ENCODE assay signal across 9 mouse cellular contexts in genomic region chr2:91987542-91987941, GRCm38 (mm10). TPM values are rescaled to one million over a fixed set of nuclear protein-coding genes. Genes with fewer than 3 reads are reported as not detected.
DNase-seq lines count a peak whose midpoint lies in the region; ATAC-seq and TF ChIP-seq lines count a peak whose summit lies in the region.
"Had no signal": no experiment of that assay in that cellular context is flagged by ENCODE, and none has a peak within 500 bp of the region (broad histone marks: within the 10 kb centered on the region; RNA-seq: fewer than 3 reads in every experiment).

No protein-coding gene starts in this region.

- no peak for TF ChIP-seq POLR2A in kidney, adult 2 months (IDR thresholded peaks at IDR 0.05; ENCODE audit: low read depth, low read length)
- no peak for TF ChIP-seq POLR2A in liver, adult 2 months (IDR thresholded peaks at IDR 0.05; ENCODE audit: extremely low read depth, insufficient read depth, low read length)
- TF ChIP-seq POLR2A in testis, adult 2 months (IDR thresholded peaks at IDR 0.05; ENCODE audit: control insufficient read depth, low read depth, low read length), result no peak

- 5% methylated on average over 3 of the region's 3 CpGs for WGBS in kidney, adult 2 months
- WGBS in liver, adult 2 months, result 4% methylated on average over 3 of the region's 3 CpGs
- 3% methylated on average over 3 of the region's 3 CpGs for WGBS in neural tube, embryonic 12.5 days

- H3K4me2 ChIP-seq in neural tube, embryonic 12.5 days (replicated peaks), result no peak overlapping the region

- H3K9me3 ChIP-seq in neural tube, embryonic 12.5 days, result no peaks in the 10 kb centered on the region

- H3K36me3 ChIP-seq in kidney, adult 2 months (ENCODE audit: control insufficient read depth, insufficient read depth, low read length), result no peaks in the 10 kb centered on the region
- H3K36me3 ChIP-seq in liver, adult 2 months (ENCODE audit: control insufficient read depth, insufficient read depth, low read length), result no peaks in the 10 kb centered on the region
- H3K36me3 ChIP-seq in neural tube, embryonic 12.5 days, result no peaks in the 10 kb centered on the region
- no peaks in the 10 kb centered on the region for H3K36me3 ChIP-seq in testis, adult 2 months (ENCODE audit: control insufficient read depth, insufficient read depth, low read length)

- peak; percentile 89 for TF ChIP-seq CTCF in kidney, adult 2 months (conservative IDR thresholded peaks at IDR 0.05; ENCODE audit: insufficient read depth, insufficient read length, low read depth, low read length)
- TF ChIP-seq CTCF in liver, adult 2 months (IDR thresholded peaks at IDR 0.05; ENCODE audit: low read depth, low read length), result peak; percentile 72
- peak; percentile 82; the same call in 1 of the 2 replicates for TF ChIP-seq CTCF in testis, adult 2 months (IDR thresholded peaks at IDR 0.05; ENCODE audit: control insufficient read depth, insufficient read depth, insufficient replicate concordance, low read depth, low read length)

- DNase-seq in 3T3-L1 (ENCODE audit: low read depth, low spot score) (peak; percentile 94), R1 (ENCODE audit: low read depth, low spot score) (peak; percentile 92)
- peak; percentile 95 to 98 for DNase-seq in cerebellum, postnatal 10 days
- DNase-seq in gastrocnemius, adult 18-20 months (ENCODE audit: low spot score), result peak; percentile 85
- peak; percentile 92 for DNase-seq in kidney, adult 2 months
- peak; percentile 58 for DNase-seq in liver, adult 2 months (ENCODE audit: extremely low read depth, low read depth, low spot score)

- ATAC-seq in neural tube, embryonic 12.5 days (ENCODE audit: low FRiP score, low read depth), result 0 out of 2 replicates have a peak, but pooled peaks have one; percentile 2

- H3K4me3 ChIP-seq in kidney, adult 2 months (ENCODE audit: insufficient read depth, low read depth, low read length), result no peak overlapping the region
- H3K4me3 ChIP-seq in liver, adult 2 months (ENCODE audit: insufficient read depth, low read depth, low read length), result no peak overlapping the region
- H3K4me3 ChIP-seq in neural tube, embryonic 12.5 days, result no peak overlapping the region
- H3K4me3 ChIP-seq in testis, adult 2 months (ENCODE audit: control insufficient read depth, low read depth, low read length), result no peak overlapping the region
- H3K4me3 ChIP-seq: erythroblast, embryonic 14.5 days had no signal

- H3K27ac ChIP-seq in kidney, adult 2 months (ENCODE audit: insufficient read depth, low read depth, low read length), result no peak overlapping the region
- H3K27ac ChIP-seq in liver, adult 2 months (replicated peaks; ENCODE audit: insufficient read depth, low read depth, low read length), result no peak overlapping the region
- no peak overlapping the region for H3K27ac ChIP-seq in neural tube, embryonic 12.5 days
- H3K27ac ChIP-seq in testis, adult 2 months (ENCODE audit: control insufficient read depth, insufficient read depth, low read depth, low read length), result no peak overlapping the region

- H3K79me2 ChIP-seq in liver, adult 2 months (ENCODE audit: control insufficient read depth, insufficient read depth, low read length), result no peaks in the 10 kb centered on the region

- H3K27me3 ChIP-seq in kidney, adult 2 months (replicated peaks; ENCODE audit: control insufficient read depth, insufficient read depth, low read length), result no peaks in the 10 kb centered on the region
- H3K27me3 ChIP-seq in liver, adult 2 months (ENCODE audit: control insufficient read depth, insufficient read depth, low read length), result no peaks in the 10 kb centered on the region
- no peaks in the 10 kb centered on the region for H3K27me3 ChIP-seq in neural tube, embryonic 12.5 days (replicated peaks)
- no peaks in the 10 kb centered on the region for H3K27me3 ChIP-seq in testis, adult 2 months (ENCODE audit: control insufficient read depth, insufficient read depth, low read length)

- peaks cover 3% of the 10 kb centered on the region; the same call in 1 of the 2 replicates for H3K4me1 ChIP-seq in kidney, adult 2 months (ENCODE audit: control insufficient read depth, insufficient read depth, low read length)
- H3K4me1 ChIP-seq in liver, adult 2 months (ENCODE audit: control insufficient read depth, insufficient read depth, low read length), result no peaks in the 10 kb centered on the region
- peaks cover 13% of the 10 kb centered on the region for H3K4me1 ChIP-seq in neural tube, embryonic 12.5 days
- H3K4me1 ChIP-seq in testis, adult 2 months (ENCODE audit: control insufficient read depth, insufficient read depth, low read length), result peaks cover 2% of the 10 kb centered on the region

- H3K9ac ChIP-seq in liver, adult 2 months (ENCODE audit: low read depth, low read length), result no peak overlapping the region
- no peak overlapping the region for H3K9ac ChIP-seq in neural tube, embryonic 12.5 days

RNA-seq across cellular contexts. Expression of gene Dgkz, which starts 11.9 kb away (rescaled TPM):
- 10 to 100 TPM; 29.0 to 32.7 TPM for total RNA-seq in gastrocnemius, adult 18-20 months (2021)
- polyA plus RNA-seq in kidney, adult 2 months (2012; rRNA removed), result 106 and 119 TPM in 2 replicates
- total RNA-seq in liver, adult 2 months (2014; rRNA removed), result 13.2 and 23.6 TPM in 2 replicates
- 43.2 and 59.5 TPM in 2 replicates for polyA plus RNA-seq in liver, adult 2 months (2012; rRNA removed)
- 36.0 and 41.6 TPM in 2 replicates for polyA plus RNA-seq in neural tube, embryonic 12.5 days (2016; fragmentation: Nextera tagmentation; extraction: Ambion mirVana)
- 14.2 and 14.3 TPM in 2 replicates for polyA plus RNA-seq in testis, adult 2 months (2012; rRNA removed)

RNA-seq across cellular contexts. Expression of gene Creb3l1, which starts 36.8 kb away (rescaled TPM):
- total RNA-seq in gastrocnemius, adult 18-20 months (2021), result 1 to 10 TPM; 3.0 to 4.5 TPM
- 6.7 and 8.9 TPM in 2 replicates for polyA plus RNA-seq in kidney, adult 2 months (2012; rRNA removed)
- total RNA-seq in liver, adult 2 months (2014; rRNA removed), result 0.18 and 0.20 TPM in 2 replicates
- 0.40 and 0.68 TPM in 2 replicates for polyA plus RNA-seq in liver, adult 2 months (2012; rRNA removed)
- polyA plus RNA-seq in neural tube, embryonic 12.5 days (2016; fragmentation: Nextera tagmentation; extraction: Ambion mirVana), result 1.7 and 2.5 TPM in 2 replicates
- 2.6 and 3.1 TPM in 2 replicates for polyA plus RNA-seq in testis, adult 2 months (2012; rRNA removed)

RNA-seq across cellular contexts. Expression of gene Gm9821, which starts 42.0 kb away (rescaled TPM):
- not detected for total RNA-seq in gastrocnemius, adult 18-20 months (2021)
- polyA plus RNA-seq in kidney, adult 2 months (2012; rRNA removed), result not detected in 2 replicates
- not detected in 2 replicates for total RNA-seq in liver, adult 2 months (2014; rRNA removed)
- not detected in 2 replicates for polyA plus RNA-seq in liver, adult 2 months (2012; rRNA removed)
- 0.29 and 0.32 TPM in 2 replicates for polyA plus RNA-seq in neural tube, embryonic 12.5 days (2016; fragmentation: Nextera tagmentation; extraction: Ambion mirVana)
- not detected in 2 replicates for polyA plus RNA-seq in testis, adult 2 months (2012; rRNA removed)
- polyA plus RNA-seq: erythroblast, embryonic 14.5 days had no signal

RNA-seq across cellular contexts. Expression of gene Mdk, which starts 55.4 kb away (rescaled TPM):
- 1 to 10 TPM in 1 of 2 experiments, under 1 TPM in 1; 0.82 to 1.7 TPM for total RNA-seq in gastrocnemius, adult 18-20 months (2021)
- polyA plus RNA-seq in kidney, adult 2 months (2012; rRNA removed), result 76.0 and 80.1 TPM in 2 replicates
- not detected in 2 replicates for total RNA-seq in liver, adult 2 months (2014; rRNA removed)
- polyA plus RNA-seq in liver, adult 2 months (2012; rRNA removed), result 0.50 and 0.56 TPM in 2 replicates
- polyA plus RNA-seq in neural tube, embryonic 12.5 days (2016; fragmentation: Nextera tagmentation; extraction: Ambion mirVana), result 774 and 775 TPM in 2 replicates
- polyA plus RNA-seq in testis, adult 2 months (2012; rRNA removed), result 9.6 TPM in 2 replicates
